ENCODE assay signal across 9 mouse cellular contexts in genomic region chr4:137739151-137739923, GRCm38 (mm10). TPM values are rescaled to one million over a fixed set of nuclear protein-coding genes. Genes with fewer than 3 reads are reported as not detected.
DNase-seq lines count a peak whose midpoint lies in the region; ATAC-seq lines count a peak whose summit lies in the region.
"Had no signal": no experiment of that assay in that cellular context is flagged by ENCODE, and none has a peak within 500 bp of the region (broad histone marks: within the 10 kb centered on the region; RNA-seq: fewer than 3 reads in every experiment).

No protein-coding gene starts in this region.

- H3K4me2 ChIP-seq in embryonic facial prominence, embryonic 12.5 days (replicated peaks): peak overlapping the region; percentile 36
- H3K4me2 ChIP-seq in intestine, embryonic 14.5 days (ENCODE audit: low read length): peak overlapping the region; percentile 20; the same call in 1 of the 2 replicates
- H3K4me2 ChIP-seq: embryonic facial prominence, embryonic 15.5 days had no signal

- no peak overlapping the region for H3K27ac ChIP-seq in embryonic facial prominence, embryonic 12.5 days
- H3K27ac ChIP-seq in intestine, embryonic 14.5 days (ENCODE audit: low read depth): no peak overlapping the region
- H3K27ac ChIP-seq: embryonic facial prominence, embryonic 15.5 days had no signal

- DNase-seq in thymus, postnatal 0 days (ENCODE audit: low spot score): peak; percentile 46
- DNase-seq in thymus, adult 18-20 months: no peak
- DNase-seq in intestine, embryonic 14.5 days (ENCODE audit: low spot score): no peak
- DNase-seq in lung, postnatal 25 days (ENCODE audit: low spot score): peak; percentile 28
- DNase-seq in splenic B cell, adult 2 months (ENCODE audit: low read depth, low spot score): peak; percentile 70
- DNase-seq in gastrocnemius, postnatal 36 days: no peak
- DNase-seq in layer of hippocampus, postnatal 25 days (ENCODE audit: extremely low spot score in 1 of 2, low spot score in 1 of 2): no peak

- intact Hi-C loops in gastrocnemius, postnatal 36 days (cut with DNase I): no loop called here

- peaks cover 9% of the 10 kb centered on the region for H3K4me1 ChIP-seq in embryonic facial prominence, embryonic 12.5 days
- no peaks in the 10 kb centered on the region for H3K4me1 ChIP-seq in intestine, embryonic 14.5 days (replicated peaks; ENCODE audit: control insufficient read depth, insufficient read depth, low read length)

- H3K27me3 ChIP-seq in embryonic facial prominence, embryonic 12.5 days: no peaks in the 10 kb centered on the region
- no peaks in the 10 kb centered on the region for H3K27me3 ChIP-seq in intestine, embryonic 14.5 days (replicated peaks; ENCODE audit: control insufficient read depth, insufficient read depth, low read length)
- H3K27me3 ChIP-seq in splenic B cell, adult 2 months (ENCODE audit: control insufficient read depth, insufficient read depth, low read length, poor library complexity, severe bottlenecking): no peaks in the 10 kb centered on the region
- H3K27me3 ChIP-seq: embryonic facial prominence, embryonic 15.5 days had no signal

- H3K36me3 ChIP-seq in embryonic facial prominence, embryonic 12.5 days: no peaks in the 10 kb centered on the region
- H3K36me3 ChIP-seq in intestine, embryonic 14.5 days (ENCODE audit: control insufficient read depth, insufficient read depth, low read length): no peaks in the 10 kb centered on the region
- no peaks in the 10 kb centered on the region for H3K36me3 ChIP-seq in splenic B cell, adult 2 months (ENCODE audit: control insufficient read depth, insufficient read depth, low read length, poor library complexity, severe bottlenecking)
- H3K36me3 ChIP-seq: embryonic facial prominence, embryonic 15.5 days had no signal

- H3K4me3 ChIP-seq in embryonic facial prominence, embryonic 12.5 days: no peak overlapping the region
- no peak overlapping the region for H3K4me3 ChIP-seq in intestine, embryonic 14.5 days (ENCODE audit: low read depth, low read length)
- H3K4me3 ChIP-seq: embryonic facial prominence, embryonic 15.5 days had no signal

- ATAC-seq in embryonic facial prominence, embryonic 12.5 days (ENCODE audit: insufficient number of reproducible peaks, insufficient read depth, low FRiP score, low TSS enrichment): peak; percentile 23; the same call in 1 of the 2 replicates
- peak; percentile 63; the same call in 1 of the 2 replicates for ATAC-seq in intestine, embryonic 14.5 days (replicated peaks; ENCODE audit: low FRiP score, low TSS enrichment, low read depth)

- no peaks in the 10 kb centered on the region for H3K9me3 ChIP-seq in embryonic facial prominence, embryonic 12.5 days
- no peaks in the 10 kb centered on the region for H3K9me3 ChIP-seq in intestine, embryonic 14.5 days (ENCODE audit: control insufficient read depth, low read length)
- H3K9me3 ChIP-seq: embryonic facial prominence, embryonic 15.5 days had no signal

- 45% methylated on average over 9 of the region's 9 CpGs for WGBS in embryonic facial prominence, embryonic 12.5 days
- 51% methylated on average over 9 of the region's 9 CpGs for WGBS in intestine, embryonic 14.5 days

- no peak overlapping the region for H3K9ac ChIP-seq in embryonic facial prominence, embryonic 12.5 days
- no peak overlapping the region for H3K9ac ChIP-seq in intestine, embryonic 14.5 days (ENCODE audit: low read length)
- H3K9ac ChIP-seq: embryonic facial prominence, embryonic 15.5 days had no signal

RNA-seq across cellular contexts. Expression of gene Alpl, which starts 56.8 kb away (rescaled TPM):
- 1.4 and 1.5 TPM in 2 replicates for polyA plus RNA-seq in thymus, postnatal 0 days (2015; fragmentation: Nextera tagmentation; extraction: Ambion mirVana)
- 23.0 and 23.7 TPM in 2 replicates for polyA plus RNA-seq in embryonic facial prominence, embryonic 12.5 days (2016; fragmentation: Nextera tagmentation; extraction: Ambion mirVana)
- 7.0 and 8.7 TPM in 2 replicates for polyA plus RNA-seq in intestine, embryonic 14.5 days (2014; fragmentation: Nextera tagmentation; extraction: Ambion mirVana)
- 10 to 100 TPM; 14.1 to 15.9 TPM for total RNA-seq in gastrocnemius, postnatal 36 days (2021)
- 1 to 10 TPM; 4.9 to 6.4 TPM for total RNA-seq in layer of hippocampus, postnatal 25 days (2021)

Comparison
In these comparisons a context has a peak if more than half of its experiments do, and no peak if none do; other contexts are left out.
1. DNase-seq: peak in thymus, postnatal 0 days (single experiment), lung, postnatal 25 days (single experiment) and splenic B cell, adult 2 months (single experiment); none in thymus, adult 18-20 months (0 of 2), intestine, embryonic 14.5 days (single experiment), gastrocnemius, postnatal 36 days (0 of 2) and layer of hippocampus, postnatal 25 days (0 of 2).